Mouse (Mus musculus) liver, embryonic 18 days (tissue): ENCODE data around the gene Olfr134. TPM values are rescaled to one million over a fixed set of nuclear protein-coding genes. Genes with fewer than 3 reads are reported as not detected.

Experiments used
- polyA plus RNA-seq: library from polyadenylated mRNA; depleted of rRNA; stranded (reverse); fragments of >200 nt; gene quantifications from 2 replicates; pipeline ENCODE4 v1.2.3, GENCODE M21; 2012; rRNA removed

The Olfr134 gene
- not detected in 2 replicates for polyA plus RNA-seq

GRCm38 (mm10) chr17:38171088-38171487 lies at the start of gene Olfr134:
Gene Olfr134 (plus strand): TSS chr17:38171388.

GRCm38 (mm10) chr17:38134426-38134825 lies 36.8 kb upstream of the Olfr134 start, which contains the start of gene Olfr132:
Gene Olfr132 (minus strand): TSS chr17:38134526.

GRCm38 (mm10) chr17:38144981-38145380 lies 26.2 kb upstream of the Olfr134 start, which contains the start of gene Olfr133:
Gene Olfr133 (plus strand): TSS chr17:38145281.

GRCm38 (mm10) chr17:38204035-38204434 lies 32.8 kb downstream of the Olfr134 start, which contains the start of gene Olfr135:
Gene Olfr135 (plus strand): TSS chr17:38204335.

Other genes starting within 250 kb of the Olfr134 start
- gene Olfr761, start 218.3 kb upstream of the Olfr134 start, polyA plus RNA-seq = not detected in 2 replicates
- gene Olfr129, start 111.3 kb upstream of the Olfr134 start, polyA plus RNA-seq = not detected in 2 replicates
- gene Olfr130, start 107.5 kb upstream of the Olfr134 start, polyA plus RNA-seq = not detected in 2 replicates
- not detected in 2 replicates for gene Olfr131, start 82.7 kb upstream of the Olfr134 start, polyA plus RNA-seq
- gene Olfr132, start 36.9 kb upstream of the Olfr134 start, polyA plus RNA-seq = not detected in 2 replicates
- gene Olfr133, start 26.1 kb upstream of the Olfr134 start, polyA plus RNA-seq = not detected in 2 replicates
- gene Olfr135, start 32.9 kb downstream of the Olfr134 start, polyA plus RNA-seq = not detected in 2 replicates
- gene Olfr138, start 89.6 kb downstream of the Olfr134 start, polyA plus RNA-seq = not detected in 2 replicates
- not detected in 2 replicates for gene Olfr137, start 136.2 kb downstream of the Olfr134 start, polyA plus RNA-seq
- not detected in 2 replicates for gene Olfr136, start 158.4 kb downstream of the Olfr134 start, polyA plus RNA-seq
- not detected in 2 replicates for gene Esp36, start 248.8 kb downstream of the Olfr134 start, polyA plus RNA-seq